24 mouse cellular contexts compared by ENCODE assay signal in the genomic region with DNA sequence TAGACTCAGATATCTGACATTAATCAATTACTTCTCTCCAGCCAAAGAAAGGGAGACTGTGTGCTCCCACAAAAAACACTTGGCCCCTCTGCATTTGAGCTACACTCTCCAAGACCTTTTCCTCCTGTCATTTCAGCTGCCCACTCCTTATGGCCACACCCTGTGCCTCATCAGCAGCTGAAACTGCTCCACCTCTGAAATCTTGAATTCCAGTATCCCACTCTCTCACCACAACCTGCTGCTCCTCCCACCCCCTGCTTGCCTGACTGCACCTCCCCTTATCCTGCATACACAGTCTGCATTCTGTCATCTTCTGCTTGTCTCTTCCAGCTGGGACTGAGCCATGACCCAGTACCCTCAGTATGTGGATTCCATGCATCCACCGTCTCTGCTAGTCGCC. TPM values are rescaled to one million over a fixed set of nuclear protein-coding genes. Genes with fewer than 3 reads are reported as not detected.
A peak's percentile ranks its signal among the peaks of the same experiment; 100 is the strongest.
DNase-seq lines count a peak whose midpoint lies in the region; ATAC-seq and TF ChIP-seq lines count a peak whose summit lies in the region.
"Had no signal": no experiment of that assay in that cellular context is flagged by ENCODE, and none has a peak within 500 bp of the region (broad histone marks: within the 10 kb centered on the region; RNA-seq: fewer than 3 reads in every experiment).

No protein-coding gene starts in this region.

- no peaks in the 10 kb centered on the region for H3K79me3 ChIP-seq in C2C12 (ENCODE audit: low read depth)

- CTCF ChIA-PET in Patski (lab: Charles Lee): no interaction called here

- no peaks in the 10 kb centered on the region for H3K9me3 ChIP-seq in lung, embryonic 16.5 days (ENCODE audit: control insufficient read depth, low read length)
- H3K9me3 ChIP-seq in lung, postnatal 0 days (ENCODE audit: low read length): no peaks in the 10 kb centered on the region
- H3K9me3 ChIP-seq: embryonic facial prominence, embryonic 12.5 days; forebrain, embryonic 13.5 days; forebrain, embryonic 15.5 days had no signal

- in situ Hi-C loops in Patski (cut with MboI; ENCODE audit: low pct_unique_long_range_greater_than_20kb): no loop called here

- no peaks in the 10 kb centered on the region for H3K4me1 ChIP-seq in lung, embryonic 16.5 days (replicated peaks; ENCODE audit: control insufficient read depth, insufficient read depth, low read length)
- no peaks in the 10 kb centered on the region for H3K4me1 ChIP-seq in lung, postnatal 0 days (ENCODE audit: insufficient read depth, low read depth, low read length)
- H3K4me1 ChIP-seq: embryonic facial prominence, embryonic 12.5 days; forebrain, embryonic 13.5 days; forebrain, embryonic 15.5 days had no signal

- POLR2A ChIA-PET in Patski (lab: Charles Lee): interaction anchor here (0.6 kb wide), 1 partner anchor 356 kb away, joined by 3 read pairs; no protein-coding TSS in a partner anchor

- no peak overlapping the region for H3K4me2 ChIP-seq in lung, embryonic 16.5 days (ENCODE audit: low read depth, low read length)
- no peak overlapping the region for H3K4me2 ChIP-seq in lung, postnatal 0 days (replicated peaks; ENCODE audit: low read depth, low read length)
- H3K4me2 ChIP-seq: embryonic facial prominence, embryonic 12.5 days; forebrain, embryonic 13.5 days; forebrain, embryonic 15.5 days had no signal

- no peak overlapping the region for H3ac ChIP-seq in C2C12 (ENCODE audit: control insufficient read depth, insufficient read length, low read depth)

- intact Hi-C loops in left cerebral cortex, postnatal 14 days (cut with DNase I): no loop called here

- ATAC-seq in lung, embryonic 16.5 days (ENCODE audit: low read depth): peak; percentile 36; the same call in 1 of the 2 replicates
- no peak for ATAC-seq in lung, postnatal 0 days
- peak; percentile 47 for ATAC-seq in Patski
- ATAC-seq: forebrain, embryonic 13.5 days; forebrain, embryonic 15.5 days; forebrain, postnatal 0 days had no signal

- 51% methylated on average over 2 of the region's 2 CpGs for WGBS in lung, embryonic 16.5 days
- 62% methylated on average over 2 of the region's 2 CpGs for WGBS in lung, postnatal 0 days

- no peak overlapping the region for H3K9ac ChIP-seq in lung, embryonic 16.5 days (ENCODE audit: low read length)
- H3K9ac ChIP-seq in lung, postnatal 0 days (replicated peaks; ENCODE audit: low read depth): no peak overlapping the region
- H3K9ac ChIP-seq: embryonic facial prominence, embryonic 12.5 days; forebrain, embryonic 13.5 days; forebrain, embryonic 15.5 days; forebrain, postnatal 0 days had no signal

- H3K79me2 ChIP-seq in C2C12 (ENCODE audit: control insufficient read depth, insufficient read depth): no peaks in the 10 kb centered on the region

- no peak overlapping the region for H3K27ac ChIP-seq in lung, embryonic 16.5 days (ENCODE audit: low read length)
- no peak overlapping the region for H3K27ac ChIP-seq in lung, postnatal 0 days (ENCODE audit: low read length)
- H3K27ac ChIP-seq: embryonic facial prominence, embryonic 12.5 days; forebrain, embryonic 13.5 days; forebrain, embryonic 15.5 days had no signal

- H3K36me3 ChIP-seq in lung, embryonic 16.5 days (ENCODE audit: control insufficient read depth, insufficient read depth, low read length): no peaks in the 10 kb centered on the region
- H3K36me3 ChIP-seq in lung, postnatal 0 days (ENCODE audit: insufficient read depth, low read length): no peaks in the 10 kb centered on the region
- H3K36me3 ChIP-seq in C2C12 (ENCODE audit: control insufficient read depth, insufficient read depth): no peaks in the 10 kb centered on the region
- H3K36me3 ChIP-seq: embryonic facial prominence, embryonic 12.5 days; forebrain, embryonic 15.5 days had no signal

- no peak for TF ChIP-seq EP300 in lung, postnatal 0 days (IDR thresholded peaks at IDR 0.05)

- DNase-seq in lung, postnatal 0 days (ENCODE audit: low spot score): no peak
- no peak for DNase-seq in Patski (ENCODE audit: low read depth, low spot score)
- DNase-seq in ovary, postnatal 10 days (ENCODE audit: low spot score): no peak
- DNase-seq in left cerebral cortex, postnatal 14 days (ENCODE audit: low spot score in 2 of 2): no peak
- no peak for DNase-seq in thymus, postnatal 25 days
- DNase-seq: adrenal gland, adult 2 months; adrenal gland, postnatal 10 days; adrenal gland, postnatal 25 days; B cell, adult 2 months; cerebellum, adult 11 months; cerebellum, adult 18-20 months; cerebellum, adult 8-10 months; cerebellum, adult 9-11 months; cerebellum, postnatal 14 days; cerebellum, postnatal 36 days; embryo, embryonic 11 days; forebrain, postnatal 0 days had no signal

- H3K4me3 ChIP-seq in lung, embryonic 16.5 days (ENCODE audit: low read length): no peak overlapping the region
- H3K4me3 ChIP-seq in lung, postnatal 0 days (ENCODE audit: low read depth, low read length): no peak overlapping the region
- no peak overlapping the region for H3K4me3 ChIP-seq in C2C12 (ENCODE audit: insufficient read depth, poor library complexity, severe bottlenecking)
- H3K4me3 ChIP-seq: embryonic facial prominence, embryonic 12.5 days; forebrain, embryonic 13.5 days; forebrain, embryonic 15.5 days had no signal

- TF ChIP-seq CTCF in lung, postnatal 0 days (IDR thresholded peaks at IDR 0.05): no peak
- TF ChIP-seq CTCF in C2C12 (IDR thresholded peaks at IDR 0.05; ENCODE audit: control insufficient read depth, insufficient read depth, insufficient read length): no peak
- TF ChIP-seq CTCF in Patski (IDR thresholded peaks at IDR 0.05): no peak

- H3K27me3 ChIP-seq in lung, embryonic 16.5 days (ENCODE audit: control insufficient read depth, insufficient read depth, low read depth, low read length): no peaks in the 10 kb centered on the region
- no peaks in the 10 kb centered on the region for H3K27me3 ChIP-seq in lung, postnatal 0 days (replicated peaks; ENCODE audit: insufficient read depth, low read length)
- H3K27me3 ChIP-seq in C2C12 (ENCODE audit: control insufficient read depth, insufficient read depth, insufficient read length) (no peaks in the 10 kb centered on the region), Patski (no peaks in the 10 kb centered on the region)
- H3K27me3 ChIP-seq: embryonic facial prominence, embryonic 12.5 days; forebrain, embryonic 13.5 days; forebrain, embryonic 15.5 days had no signal

TF ChIP-seq in C2C12, 6 proteins besides CTCF, POLR2A, EP300 and RAD21:
- TF ChIP-seq MYOD1 (IDR thresholded peaks at IDR 0.05; ENCODE audit: control insufficient read depth, insufficient read length, low read depth) (peak; percentile 49), CEBPB (IDR thresholded peaks at IDR 0.05; ENCODE audit: low read depth) (no peak), FOSL1 (IDR thresholded peaks at IDR 0.05; ENCODE audit: insufficient read depth, low read length, poor library complexity, severe bottlenecking) (no peak)

RNA-seq across cellular contexts. Expression of a gene that starts 9.2 kb away (rescaled TPM):
- polyA plus RNA-seq in lung, embryonic 16.5 days (2015; fragmentation: Nextera tagmentation; extraction: Ambion mirVana): 6.1 and 8.0 TPM in 2 replicates
- 55.6 and 56.4 TPM in 2 replicates for polyA plus RNA-seq in lung, postnatal 0 days (2015; fragmentation: Nextera tagmentation; extraction: Ambion mirVana)
- polyA plus RNA-seq in C2C12 (2012; fragmentation: generic; extraction: Trizol): 0.35 TPM
- polyA plus RNA-seq in Patski (2021): not detected
- 1 to 10 TPM; 6.4 to 9.8 TPM for total RNA-seq in left cerebral cortex, postnatal 14 days (2021)
- total RNA-seq: common myeloid progenitor, adult 5-6 weeks; MEL had no signal

RNA-seq across cellular contexts. Expression of a gene that starts 9.9 kb away (rescaled TPM):
- polyA plus RNA-seq in lung, embryonic 16.5 days (2015; fragmentation: Nextera tagmentation; extraction: Ambion mirVana): 20.8 TPM in 2 replicates
- polyA plus RNA-seq in lung, postnatal 0 days (2015; fragmentation: Nextera tagmentation; extraction: Ambion mirVana): 7.4 and 7.9 TPM in 2 replicates
- polyA plus RNA-seq in C2C12 (2012; fragmentation: generic; extraction: Trizol) (20.3 TPM), Patski (2021) (18.6 TPM)
- total RNA-seq in left cerebral cortex, postnatal 14 days (2021): 10 to 100 TPM; 19.7 to 20.3 TPM
